Mouse (Mus musculus) G1E (cell line): ENCODE measurements around the gene Mtg2. TPM values are rescaled to one million over a fixed set of nuclear protein-coding genes. Genes with fewer than 3 reads are reported as not detected.

Experiments
- ATAC-seq: 2 replicates; pipeline ENCODE4 v1.8.0; 2016; ENCODE audit warnings: mild to moderate bottlenecking; ENCODE audit not compliant: insufficient number of reproducible peaks, poor library complexity, low FRiP score, severe bottlenecking; ENCODE audit errors: extremely low read depth
- DNase-seq: peaks from one replicate; pipeline ENCODE4 v3.0.0; 2012; ENCODE audit warnings: low spot score
- H3K27me3 ChIP-seq: 2 replicates; pipeline ENCODE4 v1.6.1; 2012; ENCODE audit warnings: mild to moderate bottlenecking, low read length, inconsistent platforms; ENCODE audit not compliant: insufficient read depth
- H3K36me3 ChIP-seq: replicated peaks from 2 replicates; pipeline ENCODE3; 2012; ENCODE audit warnings: mild to moderate bottlenecking, inconsistent platforms
- H3K4me1 ChIP-seq: 2 replicates; pipeline ENCODE4 v1.6.1; 2012; ENCODE audit warnings: low read depth, low read length, inconsistent platforms, mixed read lengths; ENCODE audit not compliant: insufficient read depth
- H3K4me3 ChIP-seq: 2 replicates; pipeline ENCODE4 v1.5.1; 2012; ENCODE audit warnings: low read depth, mild to moderate bottlenecking, inconsistent platforms, low read length, moderate library complexity, mixed read lengths
- H3K9me3 ChIP-seq: replicated peaks from 2 replicates; pipeline ENCODE4 v1.6.1; 2012; ENCODE audit warnings: inconsistent platforms
- CTCF ChIP-seq: IDR thresholded peaks from 2 replicates; pipeline ENCODE4 v1.5.1; 2012; ENCODE audit warnings: low read depth, low read length, inconsistent platforms, mixed read lengths
- GATA1 ChIP-seq: IDR thresholded peaks from 2 replicates; pipeline ENCODE4 v1.6.1; 2012; ENCODE audit warnings: borderline replicate concordance, low read length, inconsistent platforms, mixed read lengths
- GATA2 ChIP-seq: IDR thresholded peaks from 2 replicates; pipeline ENCODE4 v1.6.1; 2012; ENCODE audit warnings: low read depth, low read length, inconsistent platforms, borderline replicate concordance
- POLR2AphosphoS5 ChIP-seq: IDR thresholded peaks from 2 replicates; pipeline ENCODE4 v1.6.1; 2012; ENCODE audit warnings: low read depth, low read length, inconsistent platforms; ENCODE audit not compliant: insufficient replicate concordance
- TAL1 ChIP-seq: conservative IDR thresholded peaks from 2 replicates; pipeline ENCODE4 v1.6.1; 2012; ENCODE audit warnings: low read depth, low read length, inconsistent platforms, mixed read lengths
- polyA plus RNA-seq: library from polyadenylated mRNA; stranded (reverse); fragments of >175 nt; gene quantifications from 2 replicates; pipeline ENCODE4 v1.2.3, GENCODE M21; 2012
- total RNA-seq, 2 experiments: library from RNA; stranded (forward) in 1 of 2; stranded (reverse) in 1 of 2; fragments of 200-1000 nt in 1 of 2; fragments of >200 nt in 1 of 2; fragmentation: Nextera tagmentation in 1 of 2; gene quantifications; 2 replicates each; pipeline ENCODE4 v1.2.3; 2014 to 2017

Mtg2 gene
- total and polyA plus RNA-seq, 3 experiments = 12.3 to 21.7 (median 12.9) TPM

DNA sequence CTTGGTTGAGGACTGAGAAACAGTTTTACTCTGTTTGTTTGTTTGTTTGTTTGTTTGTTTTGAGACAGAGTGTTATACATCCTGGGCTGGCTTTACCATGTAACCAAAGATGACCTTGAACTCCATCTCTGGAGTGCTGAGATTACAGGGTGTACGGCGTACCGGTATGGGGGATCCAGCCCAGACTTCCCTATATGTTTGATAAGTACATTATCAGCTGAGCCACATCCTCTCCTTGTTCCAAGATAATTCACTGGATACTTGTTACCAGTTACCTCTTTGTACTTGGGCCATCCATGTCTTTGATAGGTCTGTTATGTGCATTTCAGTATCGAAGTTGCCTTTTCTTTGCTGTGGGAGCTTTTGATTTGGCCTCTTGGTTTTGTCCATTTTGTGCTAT is 62.8 kb downstream of the Mtg2 start:
- peaks cover 46% of the 10 kb centered on the region for H3K36me3 ChIP-seq
- no peak for ATAC-seq
- no peak overlapping the region for H3K4me3 ChIP-seq
- H3K9me3 ChIP-seq = no peaks in the 10 kb centered on the region
- DNase-seq = no peak
- H3K4me1 ChIP-seq = peaks cover 3% of the 10 kb centered on the region
- H3K27me3 ChIP-seq = no peaks in the 10 kb centered on the region
- no peak for TF ChIP-seq GATA2
- no peak for TF ChIP-seq GATA1
- no peak for TF ChIP-seq TAL1
- TF ChIP-seq POLR2AphosphoS5 = no peak
- no peak for TF ChIP-seq CTCF

DNA sequence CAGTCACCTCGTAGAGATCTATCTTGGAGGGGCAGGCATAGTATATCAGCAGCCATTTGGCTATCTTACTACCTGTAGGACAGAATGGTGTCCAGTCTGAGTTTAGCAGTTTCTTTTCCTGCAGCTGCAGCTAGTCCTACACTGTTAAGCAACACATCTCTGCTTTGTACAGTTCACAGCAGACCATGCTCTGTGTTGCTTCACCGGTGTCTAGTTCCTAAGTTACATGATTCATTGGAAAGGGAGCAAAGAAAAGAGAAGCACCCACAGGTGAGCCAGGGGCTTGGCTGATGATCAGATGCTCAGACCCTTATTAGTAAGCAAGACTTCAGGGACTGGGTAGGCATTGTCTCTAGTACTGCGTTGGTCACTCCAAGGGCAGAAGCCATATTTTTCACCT is 63.5 kb downstream of the Mtg2 start:
- no peak for TF ChIP-seq POLR2AphosphoS5
- TF ChIP-seq CTCF = no peak
- ATAC-seq (no peak), DNase-seq (no peak)
- Histone ChIP-seq H3K4me1 (peaks cover 3% of the 10 kb centered on the region), H3K36me3 (peaks cover 53% of the 10 kb centered on the region), H3K4me3 (no peak overlapping the region), H3K27me3 (no peaks in the 10 kb centered on the region), H3K9me3 (no peaks in the 10 kb centered on the region)

DNA sequence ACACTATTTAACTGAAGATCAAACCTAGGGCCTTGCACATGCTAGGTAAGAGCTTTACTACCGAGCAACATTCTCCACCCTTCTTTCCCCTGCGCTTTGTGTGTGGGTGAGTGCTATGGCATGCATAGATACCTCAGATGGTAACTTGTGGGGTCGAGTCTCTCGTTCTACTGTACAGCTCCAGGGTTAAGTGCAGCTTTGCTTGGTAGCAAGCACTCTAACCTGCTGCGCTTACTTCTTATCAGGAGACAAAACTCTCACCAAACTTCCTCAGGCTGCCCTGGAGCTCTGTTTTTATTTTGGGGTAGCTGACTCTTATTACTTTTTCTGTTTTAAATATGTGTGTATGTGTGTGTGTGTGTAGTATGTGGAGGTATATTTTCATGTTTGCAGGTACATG is 65.0 kb downstream of the Mtg2 start:
- H3K27me3 ChIP-seq = no peaks in the 10 kb centered on the region
- TF ChIP-seq CTCF (no peak), TAL1 (no peak), POLR2AphosphoS5 (no peak), GATA1 (no peak), GATA2 (no peak)
- H3K36me3 ChIP-seq = peaks cover 62% of the 10 kb centered on the region
- no peaks in the 10 kb centered on the region for H3K9me3 ChIP-seq
- H3K4me1 ChIP-seq = peaks cover 3% of the 10 kb centered on the region
- H3K4me3 ChIP-seq = no peak overlapping the region
- no peak for DNase-seq
- no peak for ATAC-seq

Other genes starting within 250 kb of the Mtg2 start
- gene Taf4, start 93.9 kb upstream of the Mtg2 start, total RNA-seq (2014; fragmentation: Nextera tagmentation) = 37.3 and 45.7 TPM in 2 replicates
- 9.3 and 14.2 TPM in 2 replicates for gene Taf4, start 93.9 kb upstream of the Mtg2 start, total RNA-seq (2017)
- gene Taf4, start 93.9 kb upstream of the Mtg2 start, polyA plus RNA-seq = 29.3 and 32.3 TPM in 2 replicates
- 19.9 and 27.5 TPM in 2 replicates for gene Lsm14b, start 45.6 kb upstream of the Mtg2 start, total RNA-seq (2014; fragmentation: Nextera tagmentation)
- gene Lsm14b, start 45.6 kb upstream of the Mtg2 start, total RNA-seq (2017) = 39.2 and 41.1 TPM in 2 replicates
- gene Lsm14b, start 45.6 kb upstream of the Mtg2 start, polyA plus RNA-seq = 44.4 and 57.6 TPM in 2 replicates
- gene Psma7, start 28.2 kb upstream of the Mtg2 start, total RNA-seq (2014; fragmentation: Nextera tagmentation) = 144 and 148 TPM in 2 replicates
- gene Psma7, start 28.2 kb upstream of the Mtg2 start, total RNA-seq (2017) = 305 TPM in 2 replicates
- gene Psma7, start 28.2 kb upstream of the Mtg2 start, polyA plus RNA-seq = 81.2 and 94.1 TPM in 2 replicates
- gene Ss18l1, start 28.1 kb upstream of the Mtg2 start, total RNA-seq (2014; fragmentation: Nextera tagmentation) = 3.7 and 4.3 TPM in 2 replicates
- 3.9 and 4.2 TPM in 2 replicates for gene Ss18l1, start 28.1 kb upstream of the Mtg2 start, total RNA-seq (2017)
- gene Ss18l1, start 28.1 kb upstream of the Mtg2 start, polyA plus RNA-seq = 2.4 and 2.5 TPM in 2 replicates
- gene Hrh3, start 33.9 kb downstream of the Mtg2 start, total RNA-seq (2014; fragmentation: Nextera tagmentation) = not detected in 2 replicates
- gene Hrh3, start 33.9 kb downstream of the Mtg2 start, total RNA-seq (2017) = 0.11 TPM in 1 of 2 replicates, not detected in the other
- not detected in 2 replicates for gene Hrh3, start 33.9 kb downstream of the Mtg2 start, polyA plus RNA-seq
- gene Osbpl2, start 48.7 kb downstream of the Mtg2 start, total RNA-seq (2014; fragmentation: Nextera tagmentation) = 20.9 and 25.6 TPM in 2 replicates
- gene Osbpl2, start 48.7 kb downstream of the Mtg2 start, total RNA-seq (2017) = 24.5 and 25.0 TPM in 2 replicates
- gene Osbpl2, start 48.7 kb downstream of the Mtg2 start, polyA plus RNA-seq = 16.3 and 22.0 TPM in 2 replicates
- gene Adrm1, start 100.9 kb downstream of the Mtg2 start, total RNA-seq (2014; fragmentation: Nextera tagmentation) = 140 and 155 TPM in 2 replicates
- 66.4 and 74.4 TPM in 2 replicates for gene Adrm1, start 100.9 kb downstream of the Mtg2 start, total RNA-seq (2017)
- gene Adrm1, start 100.9 kb downstream of the Mtg2 start, polyA plus RNA-seq = 554 and 822 TPM in 2 replicates
- gene Lama5, start 155.3 kb downstream of the Mtg2 start, total RNA-seq (2014; fragmentation: Nextera tagmentation) = 65.1 and 99.6 TPM in 2 replicates
- 25.4 and 25.5 TPM in 2 replicates for gene Lama5, start 155.3 kb downstream of the Mtg2 start, total RNA-seq (2017)
- gene Lama5, start 155.3 kb downstream of the Mtg2 start, polyA plus RNA-seq = 64.8 and 69.2 TPM in 2 replicates
- gene Rps21, start 186.8 kb downstream of the Mtg2 start, total RNA-seq (2014; fragmentation: Nextera tagmentation) = 629 and 653 TPM in 2 replicates
- gene Rps21, start 186.8 kb downstream of the Mtg2 start, total RNA-seq (2017) = 2,631 and 2,791 TPM in 2 replicates
- 384 and 1,622 TPM in 2 replicates for gene Rps21, start 186.8 kb downstream of the Mtg2 start, polyA plus RNA-seq
- 8.7 and 12.1 TPM in 2 replicates for gene Cables2, start 202.9 kb downstream of the Mtg2 start, total RNA-seq (2014; fragmentation: Nextera tagmentation)
- gene Cables2, start 202.9 kb downstream of the Mtg2 start, total RNA-seq (2017) = 9.7 and 10.9 TPM in 2 replicates
- gene Cables2, start 202.9 kb downstream of the Mtg2 start, polyA plus RNA-seq = 14.5 and 23.6 TPM in 2 replicates
- not detected in 2 replicates for gene Rbbp8nl, start 219.3 kb downstream of the Mtg2 start, total RNA-seq (2014; fragmentation: Nextera tagmentation)
- 0.11 TPM in 1 of 2 replicates, not detected in the other for gene Rbbp8nl, start 219.3 kb downstream of the Mtg2 start, total RNA-seq (2017)
- gene Rbbp8nl, start 219.3 kb downstream of the Mtg2 start, polyA plus RNA-seq = not detected in 2 replicates